Mouse (Mus musculus) hindbrain, embryonic 15.5 days (tissue): ENCODE measurements at regions not wholly inside any gene's neighbourhood (a gene's known extent, or its start where the extent isn't known, plus 50 kb on each side); places are given as distances from the start of the nearest gene placed in this dataset.

ENCODE experiments used
- ATAC-seq: fragments of 200-750 bp; cut with Nextera tagmentation; 2 replicates; pipeline ENCODE4 v1.8.0; 2017; ENCODE audit warnings: low read depth, moderate number of reproducible peaks, moderate TSS enrichment; ENCODE audit not compliant: low FRiP score
- H3K27ac ChIP-seq: fragments of 300-500 bp; sonication (generic); replicated peaks from 2 replicates; pipeline ENCODE4 v1.5.1; 2015; ENCODE audit warnings: mild to moderate bottlenecking, inconsistent platforms
- H3K27me3 ChIP-seq: fragments of 300-500 bp; sonication (generic); 2 replicates; pipeline ENCODE4 v1.6.1; 2015; ENCODE audit warnings: control low read depth, inconsistent platforms
- H3K36me3 ChIP-seq: fragments of 300-500 bp; sonication (generic); 2 replicates; pipeline ENCODE4 v1.6.1; 2015; ENCODE audit warnings: control low read depth, inconsistent platforms
- H3K4me1 ChIP-seq: fragments of 300-500 bp; sonication (generic); replicated peaks from 2 replicates; pipeline ENCODE4 v1.6.1; 2015; ENCODE audit warnings: control low read depth, inconsistent platforms
- H3K4me2 ChIP-seq: fragments of 300-500 bp; sonication (generic); 2 replicates; pipeline ENCODE4 v1.6.1; 2015; ENCODE audit warnings: moderate library complexity, mild to moderate bottlenecking, inconsistent platforms
- H3K4me3 ChIP-seq: fragments of 300-500 bp; sonication (generic); 2 replicates; pipeline ENCODE4 v1.5.1; 2015; ENCODE audit warnings: mild to moderate bottlenecking, inconsistent platforms
- H3K9ac ChIP-seq: fragments of 300-500 bp; sonication (generic); 2 replicates; pipeline ENCODE4 v1.6.1; 2015; ENCODE audit warnings: inconsistent platforms
- H3K9me3 ChIP-seq: fragments of 300-500 bp; sonication (generic); 2 replicates; pipeline ENCODE4 v1.6.1; 2016; ENCODE audit warnings: control low read depth, inconsistent platforms
- WGBS: fragments of 180-500 bp; shearing (Covaris S2); methylation state at CpG from one replicate; pipeline ENCODE4 v1.1.7; 2015; 5-methylcytosine and 5-hydroxymethylcytosine counted together

- no peaks in the 10 kb centered on the region for H3K9me3 ChIP-seq
- H3K4me1 ChIP-seq: no peaks in the 10 kb centered on the region
- no peak overlapping the region for H3K27ac ChIP-seq
- H3K4me2 ChIP-seq: no peak overlapping the region
- whole genome bisulfite sequencing: 90% methylated on average over 10 of the region's 10 CpGs
- no peak for ATAC-seq
- no peak overlapping the region for H3K9ac ChIP-seq
- no peaks in the 10 kb centered on the region for H3K27me3 ChIP-seq
- H3K4me3 ChIP-seq: no peak overlapping the region
- H3K36me3 ChIP-seq: no peaks in the 10 kb centered on the region
These were observed 1122.3 kb upstream of the Cited2 start for GRCm38 (mm10) chr10:16600551-16601224.

GRCm38 (mm10) chr10:16601225-16601595 is 1121.8 kb upstream of the Cited2 start:
- no peak overlapping the region for H3K4me2 ChIP-seq
- no peak overlapping the region for H3K4me3 ChIP-seq
- H3K27me3 ChIP-seq: no peaks in the 10 kb centered on the region
- WGBS: 64% methylated on average over 1 of the region's 1 CpGs
- H3K9me3 ChIP-seq: no peaks in the 10 kb centered on the region
- H3K36me3 ChIP-seq: no peaks in the 10 kb centered on the region
- no peak overlapping the region for H3K27ac ChIP-seq
- no peak overlapping the region for H3K9ac ChIP-seq
- no peaks in the 10 kb centered on the region for H3K4me1 ChIP-seq
- ATAC-seq: no peak

- H3K27ac ChIP-seq: no peak overlapping the region
These were observed 1114.7 kb upstream of the Cited2 start for GRCm38 (mm10) chr10:16608339-16608738.

GRCm38 (mm10) chr10:16618752-16619151 is 1104.3 kb upstream of the Cited2 start:
- WGBS: 95% methylated on average over 2 of the region's 2 CpGs
- no peaks in the 10 kb centered on the region for H3K27me3 ChIP-seq
- ATAC-seq: no peak
- no peaks in the 10 kb centered on the region for H3K36me3 ChIP-seq
- H3K4me2 ChIP-seq: no peak overlapping the region
- no peak overlapping the region for H3K9ac ChIP-seq
- no peak overlapping the region for H3K27ac ChIP-seq
- H3K9me3 ChIP-seq: peaks cover 3% of the 10 kb centered on the region; the same call in 1 of the 2 replicates
- no peaks in the 10 kb centered on the region for H3K4me1 ChIP-seq
- no peak overlapping the region for H3K4me3 ChIP-seq

More at GRCm38 (mm10) chr10:16608339-16608738, 1114.7 kb upstream of the Cited2 start:
- Histone ChIP-seq H3K9me3 (no peaks in the 10 kb centered on the region), H3K27me3 (no peaks in the 10 kb centered on the region), H3K36me3 (no peaks in the 10 kb centered on the region), H3K4me1 (no peaks in the 10 kb centered on the region), H3K4me2 (no peak overlapping the region), H3K4me3 (no peak overlapping the region), H3K9ac (no peak overlapping the region)
- 88% methylated on average over 3 of the region's 3 CpGs for WGBS
- ATAC-seq: no peak

- ATAC-seq: no peak
- no peak overlapping the region for H3K4me2 ChIP-seq
- H3K9ac ChIP-seq: no peak overlapping the region
- H3K4me3 ChIP-seq: no peak overlapping the region
- H3K9me3 ChIP-seq: peaks cover 3% of the 10 kb centered on the region; the same call in 1 of the 2 replicates
- WGBS: 89% methylated on average over 2 of the region's 2 CpGs
- H3K4me1 ChIP-seq: no peaks in the 10 kb centered on the region
- no peak overlapping the region for H3K27ac ChIP-seq
- H3K27me3 ChIP-seq: no peaks in the 10 kb centered on the region
- no peaks in the 10 kb centered on the region for H3K36me3 ChIP-seq
These were observed 1103.4 kb upstream of the Cited2 start for GRCm38 (mm10) chr10:16619584-16619983.

GRCm38 (mm10) chr10:16620804-16621559 is 1102.0 kb upstream of the Cited2 start:
- ATAC-seq: no peak
- Histone ChIP-seq H3K4me1 (no peaks in the 10 kb centered on the region), H3K9ac (no peak overlapping the region)

GRCm38 (mm10) chr10:16622821-16623220 is 1100.2 kb upstream of the Cited2 start:
- H3K4me3 ChIP-seq: no peak overlapping the region
- no peak overlapping the region for H3K27ac ChIP-seq
- H3K9me3 ChIP-seq: no peaks in the 10 kb centered on the region
- no peaks in the 10 kb centered on the region for H3K4me1 ChIP-seq
- H3K4me2 ChIP-seq: no peak overlapping the region
- 93% methylated on average over 3 of the region's 3 CpGs for WGBS
- H3K36me3 ChIP-seq: no peaks in the 10 kb centered on the region
- ATAC-seq: no peak
- H3K27me3 ChIP-seq: no peaks in the 10 kb centered on the region
- H3K9ac ChIP-seq: no peak overlapping the region

More at GRCm38 (mm10) chr10:16620804-16621559, 1102.0 kb upstream of the Cited2 start:
- H3K27me3 ChIP-seq: no peaks in the 10 kb centered on the region
- no peak overlapping the region for H3K27ac ChIP-seq
- H3K4me3 ChIP-seq: no peak overlapping the region
- WGBS: 72% methylated on average over 6 of the region's 6 CpGs
- peaks cover 3% of the 10 kb centered on the region; the same call in 1 of the 2 replicates for H3K9me3 ChIP-seq
- no peak overlapping the region for H3K4me2 ChIP-seq
- H3K36me3 ChIP-seq: no peaks in the 10 kb centered on the region

- H3K4me3 ChIP-seq: no peak overlapping the region
- no peak overlapping the region for H3K4me2 ChIP-seq
- no peak overlapping the region for H3K9ac ChIP-seq
- no peak overlapping the region for H3K27ac ChIP-seq
- ATAC-seq: no peak
- WGBS: 70% methylated on average over 2 of the region's 2 CpGs
- H3K27me3 ChIP-seq: no peaks in the 10 kb centered on the region
- no peaks in the 10 kb centered on the region for H3K4me1 ChIP-seq
- no peaks in the 10 kb centered on the region for H3K9me3 ChIP-seq
- H3K36me3 ChIP-seq: no peaks in the 10 kb centered on the region
These were observed 1089.8 kb upstream of the Cited2 start for GRCm38 (mm10) chr10:16633236-16633635.

GRCm38 (mm10) chr10:16635463-16635862 is 1087.6 kb upstream of the Cited2 start:
- H3K4me3 ChIP-seq: no peak overlapping the region
- no peak overlapping the region for H3K4me2 ChIP-seq
- no peaks in the 10 kb centered on the region for H3K9me3 ChIP-seq
- no peak for ATAC-seq
- no peaks in the 10 kb centered on the region for H3K4me1 ChIP-seq
- no peak overlapping the region for H3K9ac ChIP-seq
- H3K27me3 ChIP-seq: no peaks in the 10 kb centered on the region
- H3K36me3 ChIP-seq: no peaks in the 10 kb centered on the region
- WGBS: 78% methylated on average over 2 of the region's 2 CpGs
- H3K27ac ChIP-seq: no peak overlapping the region

- ATAC-seq: no peak
- Histone ChIP-seq H3K36me3 (no peaks in the 10 kb centered on the region), H3K4me1 (no peaks in the 10 kb centered on the region), H3K27ac (no peak overlapping the region), H3K9me3 (no peaks in the 10 kb centered on the region), H3K27me3 (no peaks in the 10 kb centered on the region), H3K4me2 (no peak overlapping the region), H3K4me3 (no peak overlapping the region), H3K9ac (no peak overlapping the region)
These were observed 1086.0 kb upstream of the Cited2 start for GRCm38 (mm10) chr10:16637006-16637405.

GRCm38 (mm10) chr10:16638111-16638510 is 1084.9 kb upstream of the Cited2 start:
- no peak overlapping the region for H3K27ac ChIP-seq
- WGBS: 42% methylated on average over 2 of the region's 2 CpGs

GRCm38 (mm10) chr10:16640136-16640535 is 1082.9 kb upstream of the Cited2 start:
- no peak overlapping the region for H3K27ac ChIP-seq
- ATAC-seq: no peak
- H3K4me2 ChIP-seq: no peak overlapping the region
- H3K4me3 ChIP-seq: no peak overlapping the region
- H3K4me1 ChIP-seq: no peaks in the 10 kb centered on the region
- no peak overlapping the region for H3K9ac ChIP-seq
- 77% methylated on average over 4 of the region's 4 CpGs for WGBS
- no peaks in the 10 kb centered on the region for H3K27me3 ChIP-seq
- H3K9me3 ChIP-seq: no peaks in the 10 kb centered on the region
- H3K36me3 ChIP-seq: no peaks in the 10 kb centered on the region

More at GRCm38 (mm10) chr10:16638111-16638510, 1084.9 kb upstream of the Cited2 start:
- Histone ChIP-seq H3K4me2 (no peak overlapping the region), H3K9ac (no peak overlapping the region), H3K9me3 (no peaks in the 10 kb centered on the region), H3K4me3 (no peak overlapping the region), H3K4me1 (no peaks in the 10 kb centered on the region), H3K27me3 (no peaks in the 10 kb centered on the region), H3K36me3 (no peaks in the 10 kb centered on the region)
- ATAC-seq: no peak
